Mouse (Mus musculus): ENCODE measurements around the gene C2cd3.

- TF ChIP-seq CTCF (IDR thresholded peaks at IDR 0.05; ENCODE audit: insufficient read depth, low read depth, low read length) (no peak), POLR2A (IDR thresholded peaks at IDR 0.05; ENCODE audit: insufficient read depth, low read depth, low read length) (no peak)
Observed at GRCm38 (mm10) chr7:100429102-100429501, 57.1 kb downstream of the C2cd3 start.

Measured in olfactory bulb, adult 2 months (tissue).